Mouse (Mus musculus): ENCODE results near the gene Ndst2.
A peak's percentile ranks its signal among the peaks of the same experiment; 100 is the strongest.

Ndst2 gene

DNA sequence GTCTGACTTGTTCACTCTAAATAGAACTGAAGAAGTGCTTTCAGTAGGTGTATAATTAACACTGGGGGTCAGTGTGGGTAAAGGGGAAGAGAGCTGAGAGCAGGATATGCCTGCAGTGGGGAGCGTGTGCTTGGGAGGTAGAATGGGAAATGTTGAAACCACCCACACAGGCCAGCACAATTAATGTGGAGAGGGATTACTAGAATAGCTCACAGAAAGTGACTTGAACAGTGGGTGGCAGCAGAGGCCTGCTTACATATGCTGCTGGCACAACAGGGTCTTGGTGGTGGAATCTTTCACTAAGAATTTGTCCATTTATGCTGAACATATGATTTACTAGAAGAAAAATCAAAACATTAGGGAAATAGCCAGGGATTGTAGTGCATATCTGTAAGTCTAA lies 37.4 kb downstream of the Ndst2 start:
- peak; percentile 59 to 61 for DNase-seq

DNA sequence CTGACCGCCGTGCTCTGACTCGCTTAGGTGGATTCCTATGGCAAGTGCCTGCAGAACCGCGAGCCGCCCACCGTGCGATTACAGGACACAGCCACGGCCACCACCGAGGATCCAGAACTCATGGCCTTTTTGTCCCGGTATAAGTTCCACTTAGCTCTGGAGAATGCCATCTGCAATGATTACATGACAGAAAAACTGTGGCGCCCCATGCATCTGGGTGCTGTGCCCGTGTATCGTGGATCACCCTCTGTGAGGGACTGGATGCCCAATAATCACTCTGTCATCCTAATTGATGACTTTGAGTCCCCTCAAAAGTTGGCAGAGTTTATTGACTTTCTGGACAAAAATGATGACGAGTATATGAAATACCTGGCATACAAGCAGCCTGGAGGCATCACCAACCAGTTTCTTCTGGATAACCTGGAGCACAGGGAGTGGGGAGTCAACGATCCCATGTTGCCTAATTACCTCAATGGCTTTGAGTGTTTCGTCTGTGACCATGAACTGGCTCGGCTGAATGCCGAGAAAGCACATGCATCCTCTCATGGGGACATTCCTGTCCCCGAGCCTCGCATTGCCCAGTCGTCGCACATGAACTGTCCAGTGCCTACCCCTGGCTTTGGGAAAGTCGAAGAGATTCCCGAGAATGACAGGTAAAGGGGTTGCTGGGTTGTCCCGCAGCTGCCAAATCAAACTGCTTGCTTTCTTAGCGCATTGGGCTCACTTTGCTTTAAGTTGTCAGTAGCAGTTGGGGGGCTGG lies 38.4 kb downstream of the Ndst2 start:
- peak in 1 of 2 experiments; percentile 49 for DNase-seq

GRCm38 (mm10) chr14:20694884-20695760 lies 39.2 kb downstream of the Ndst2 start, which contains the start of gene Fut11:
TSS of gene Fut11 (plus strand) at chr14:20694968.
- peak; percentile 87 to 93 for DNase-seq

DNA sequence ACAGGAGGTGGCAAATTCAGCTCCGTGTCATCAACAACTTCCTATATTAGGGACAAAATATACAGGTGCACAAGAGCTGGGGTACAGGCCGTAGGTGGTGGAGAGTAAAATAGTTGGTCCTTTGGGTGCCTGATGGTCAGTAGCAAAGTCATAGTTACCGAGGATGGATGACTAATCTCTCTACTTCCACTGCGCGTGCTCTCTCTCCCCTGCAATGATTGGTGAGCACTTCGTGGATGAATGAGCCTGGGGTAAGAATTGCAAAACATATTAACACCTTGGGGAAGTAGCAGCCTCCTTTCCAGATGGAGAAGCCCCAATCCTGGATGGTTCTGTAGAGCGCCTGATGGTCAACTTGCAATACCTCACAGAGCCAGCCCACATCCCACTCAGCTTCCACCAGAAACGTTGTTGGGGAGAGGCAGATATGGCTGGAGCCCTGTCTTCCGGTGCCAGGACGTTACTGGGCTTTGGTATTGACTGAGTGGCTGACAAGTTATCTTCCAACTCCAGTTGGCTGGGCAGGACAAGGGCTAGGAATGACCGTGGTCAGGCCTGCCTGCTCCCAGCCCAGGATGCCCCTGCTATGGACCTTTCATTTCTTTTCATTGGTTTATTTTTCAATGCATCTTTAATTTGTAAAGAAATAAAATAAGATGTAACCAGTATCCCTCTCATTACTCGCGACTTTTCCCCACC lies 40.0 kb downstream of the Ndst2 start:
- DNase-seq = no peak

- no peak for DNase-seq
Measured at GRCm38 (mm10) chr14:20693589-20694101, 40.7 kb downstream of the Ndst2 start.

DNA sequence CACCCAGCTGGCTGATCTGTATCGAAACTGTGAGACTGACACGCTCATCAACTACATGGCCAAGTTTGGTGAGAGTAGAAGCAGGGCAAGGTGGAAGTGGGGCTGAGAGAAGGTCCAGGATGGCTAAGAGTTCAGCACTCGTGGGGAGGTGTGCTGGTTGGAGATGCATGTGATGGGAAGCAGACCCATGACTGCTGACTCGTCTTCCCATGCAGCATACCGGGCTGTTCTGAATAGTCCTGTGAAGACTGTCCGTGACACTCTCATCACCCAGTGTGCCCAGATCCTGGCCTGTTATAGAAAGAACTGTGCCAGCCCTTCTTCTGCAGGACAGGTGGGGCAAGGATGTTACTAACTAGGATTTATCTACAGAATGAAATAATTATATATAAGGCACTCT lies 42.6 kb downstream of the Ndst2 start:
- no peak for DNase-seq

DNA sequence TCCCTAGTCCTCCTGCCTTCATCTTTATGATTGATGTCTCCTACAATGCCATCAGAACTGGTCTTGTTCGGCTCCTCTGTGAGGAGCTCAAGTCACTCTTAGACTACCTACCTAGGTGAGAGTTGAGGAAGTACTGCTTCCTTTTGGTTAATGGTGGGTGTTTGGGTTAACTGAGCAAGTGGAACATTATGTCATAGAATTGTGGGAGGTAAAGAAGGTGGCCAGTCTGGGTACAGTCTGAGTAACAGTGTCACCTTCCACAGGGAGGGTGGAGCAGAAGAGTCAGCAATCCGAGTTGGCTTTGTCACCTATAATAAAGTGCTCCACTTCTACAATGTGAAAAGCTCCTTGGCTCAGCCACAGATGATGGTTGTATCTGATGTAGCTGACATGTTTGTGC lies 45.4 kb downstream of the Ndst2 start:
- DNase-seq = no peak

- DNase-seq = no peak
Measured at GRCm38 (mm10) chr14:20686576-20686975, 47.8 kb downstream of the Ndst2 start.

DNA sequence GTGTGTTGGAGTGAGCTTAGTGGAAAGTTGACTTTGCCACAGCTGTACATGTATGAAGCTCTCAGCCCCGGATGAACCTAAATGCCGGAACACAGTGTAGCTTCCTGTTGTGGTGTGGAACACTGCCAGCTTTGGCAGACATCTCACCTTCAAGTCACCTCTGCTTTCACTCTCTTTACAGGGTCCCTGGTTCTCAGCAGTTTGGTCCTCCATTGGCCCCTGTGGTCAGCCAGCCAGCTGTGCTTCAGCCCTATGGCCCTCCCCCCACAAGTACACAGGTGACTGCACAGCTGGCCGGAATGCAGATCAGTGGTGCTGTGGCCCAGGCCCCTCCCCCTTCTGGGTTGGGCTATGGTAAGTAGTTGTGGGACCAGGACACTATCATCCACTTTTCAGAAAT lies 51.9 kb downstream of the Ndst2 start:
- DNase-seq = peak; percentile 63 to 82

DNA sequence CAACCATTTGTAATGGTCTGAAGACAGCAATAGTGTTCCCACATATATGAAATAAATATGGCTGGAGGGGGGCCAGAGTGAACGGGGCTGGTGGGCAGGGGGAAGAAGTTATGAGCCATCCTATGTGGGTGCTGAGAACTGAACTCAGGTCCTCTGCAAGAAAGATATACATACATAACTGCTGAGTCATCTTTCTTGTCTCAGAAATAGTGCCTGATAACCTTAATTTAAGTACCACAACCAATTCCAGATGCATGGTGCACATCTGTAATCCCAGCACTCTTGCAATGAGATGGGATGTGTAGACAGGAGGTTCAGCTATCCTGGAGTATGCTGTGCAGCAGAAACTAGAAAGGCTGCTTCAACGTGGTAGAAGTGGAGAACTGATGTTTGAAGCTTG lies 52.6 kb downstream of the Ndst2 start:
- DNase-seq = no peak

DNA sequence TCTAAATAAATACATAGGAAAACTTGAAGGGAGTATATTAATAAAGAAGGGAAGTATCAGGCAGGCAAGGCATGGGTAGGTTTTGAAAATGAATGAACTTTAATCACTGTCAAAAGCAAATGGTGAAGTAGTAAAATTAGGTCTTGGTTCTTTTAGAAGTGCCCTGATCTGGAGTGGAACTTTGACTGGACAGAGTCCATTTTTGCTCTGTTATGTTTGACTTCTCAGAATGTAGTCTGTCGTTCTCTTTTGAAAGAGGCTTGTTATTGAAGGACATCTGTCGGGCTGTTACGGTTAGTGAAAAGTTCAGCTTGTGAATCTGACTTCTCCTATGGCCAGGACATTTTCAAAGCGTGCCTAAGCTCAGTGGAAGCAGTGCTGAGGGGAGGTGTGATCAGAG lies 56.5 kb downstream of the Ndst2 start:
- DNase-seq = no peak

DNA sequence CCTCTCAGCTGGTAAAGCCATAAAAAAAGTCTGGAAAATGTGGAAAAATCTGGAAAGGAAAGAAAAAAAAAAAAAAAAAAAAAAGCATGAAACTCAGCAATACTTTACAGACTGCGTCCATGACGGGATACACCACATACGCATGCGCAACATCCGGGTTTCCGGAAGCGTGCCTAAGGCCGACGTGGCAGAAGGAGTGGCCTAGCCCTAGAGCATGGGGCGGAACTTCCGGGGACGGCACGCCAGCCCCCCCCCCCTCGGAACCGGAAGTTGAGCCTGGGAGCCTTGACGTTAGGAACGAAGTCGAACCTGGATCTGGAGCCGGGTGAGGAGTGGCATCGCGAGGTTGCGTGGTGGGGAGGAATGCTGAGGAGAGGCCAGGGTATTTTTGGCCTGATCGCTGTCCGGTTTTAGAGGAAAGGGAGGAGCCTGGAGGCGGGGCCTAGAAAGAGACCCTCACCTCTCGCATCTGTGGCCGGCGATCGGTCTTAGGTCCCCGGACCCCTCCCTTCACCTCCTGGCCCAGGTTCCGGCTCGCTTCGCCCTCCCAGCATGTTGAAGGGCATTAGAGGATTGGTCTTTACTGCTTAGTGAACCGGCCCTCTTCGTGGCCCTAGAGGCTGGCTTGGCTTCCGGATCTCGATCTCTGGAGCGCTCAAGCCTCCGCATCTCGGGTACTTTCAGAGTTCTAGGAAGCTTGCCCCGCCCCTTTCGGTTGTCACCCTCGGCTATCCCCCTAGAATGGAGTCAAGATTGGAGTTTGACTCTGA lies 60.1 kb downstream of the Ndst2 start, which contains the start of gene Sec24c:
TSS of gene Sec24c (plus strand) at position 245 of the 770 bp plus-strand sequence.
- peak; percentile 98 to 99 for DNase-seq

DNA sequence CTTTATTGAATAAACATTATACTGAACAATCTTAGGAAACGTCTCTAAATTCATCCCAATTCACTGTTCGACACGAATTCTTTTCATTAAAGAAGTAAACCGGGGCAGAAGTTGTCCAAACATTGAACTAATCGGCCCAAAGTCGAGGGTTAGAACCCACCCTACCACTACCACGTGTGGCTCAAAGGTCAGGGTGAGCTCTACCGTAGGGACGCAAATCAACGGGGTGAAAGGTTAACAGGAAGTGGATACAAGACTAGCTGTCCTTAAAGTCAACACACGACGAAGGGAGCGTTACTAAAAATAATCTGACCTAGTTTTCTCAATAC lies 60.7 kb downstream of the Ndst2 start:
- DNase-seq = peak; percentile 75 to 87

All from kidney, postnatal 25 days (tissue).